Mouse (Mus musculus) duodenum, adult 2 months (tissue): ENCODE measurements around the gene Unc93a. TPM values are rescaled to one million over a fixed set of nuclear protein-coding genes. Genes with fewer than 3 reads are reported as not detected.

Experiments used
- polyA plus RNA-seq: library from polyadenylated mRNA; depleted of rRNA; stranded (reverse); fragments of >200 nt; gene quantifications from 2 replicates; pipeline ENCODE4 v1.2.3, GENCODE M21; 2012; ENCODE audit warnings: low replicate concordance; rRNA removed

Gene Unc93a
- polyA plus RNA-seq = 1.1 and 5.7 TPM in 2 replicates

GRCm38 (mm10) chr17:13131710-13132109 is at the start of gene Unc93a:
Unc93a (minus strand) TSS chr17:13131810.

GRCm38 (mm10) chr17:13060804-13061203 is 70.8 kb downstream of the Unc93a start, which contains the start of gene Tcp10b:
Tcp10b (plus strand) TSS chr17:13061104.

Other genes starting within 250 kb of the Unc93a start
- gene Pnldc1, start 221.6 kb downstream of the Unc93a start, polyA plus RNA-seq = 0.58 and 0.60 TPM in 2 replicates
- 13.8 and 17.2 TPM in 2 replicates for gene Tcp1, start 216.1 kb downstream of the Unc93a start, polyA plus RNA-seq
- gene Mrpl18, start 215.5 kb downstream of the Unc93a start, polyA plus RNA-seq = 22.1 and 31.4 TPM in 2 replicates
- gene Acat3, start 191.2 kb downstream of the Unc93a start, polyA plus RNA-seq = 0.50 TPM in 1 of 2 replicates, not detected in the other
- 3.8 and 5.5 TPM in 2 replicates for gene Acat2, start 171.1 kb downstream of the Unc93a start, polyA plus RNA-seq
- 10.2 and 10.7 TPM in 2 replicates for gene Wtap, start 137.6 kb downstream of the Unc93a start, polyA plus RNA-seq
- 383 and 394 TPM in 2 replicates for gene Sod2, start 125.0 kb downstream of the Unc93a start, polyA plus RNA-seq
- gene Gpr31b, start 79.5 kb downstream of the Unc93a start, polyA plus RNA-seq = 0.75 TPM in 1 of 2 replicates, not detected in the other
- 0.08 TPM in 1 of 2 replicates, not detected in the other for gene Tcp10b, start 70.7 kb downstream of the Unc93a start, polyA plus RNA-seq
- gene Smok2a, start 89.4 kb upstream of the Unc93a start, polyA plus RNA-seq = not detected in 2 replicates
- not detected in 2 replicates for gene Smok2b, start 98.4 kb upstream of the Unc93a start, polyA plus RNA-seq
- gene Tcp10c, start 222.8 kb upstream of the Unc93a start, polyA plus RNA-seq = not detected in 2 replicates